Comparison of ENCODE assay signal across 16 mouse cellular contexts in genomic region chr1:51115761-51116160, GRCm38 (mm10).
DNase-seq lines count a peak whose midpoint lies in the region; ATAC-seq lines count a peak whose summit lies in the region.
"Had no signal": no experiment of that assay in that cellular context is flagged by ENCODE, and none has a peak within 500 bp of the region (broad histone marks: within the 10 kb centered on the region; RNA-seq: fewer than 3 reads in every experiment).

No protein-coding gene starts in this region.

- DNase-seq in frontal cortex, postnatal 10 days (ENCODE audit: low spot score in 2 of 2): no peak
- peak; percentile 25 to 60 for DNase-seq in left cerebral cortex, adult 18-20 months (ENCODE audit: low spot score in 2 of 2)
- DNase-seq in left cerebral cortex, postnatal 10 days (ENCODE audit: extremely low spot score in 1 of 2, low spot score in 2 of 2): no peak
- peak; percentile 81 for DNase-seq in brain, adult 2 months (ENCODE audit: low read depth, low spot score)
- DNase-seq in left cerebral cortex, postnatal 14 days (ENCODE audit: low spot score in 2 of 2): peak; percentile 20 to 37
- no peak for DNase-seq in ovary, postnatal 36 days (ENCODE audit: low spot score)
- DNase-seq in cerebellum, postnatal 14 days: no peak
- DNase-seq: adrenal gland, postnatal 10 days; cerebellum, adult 11-12 months; cerebellum, adult 9-10 months; cerebellum, postnatal 36 days; gastrocnemius, postnatal 36 days; heart, adult 11 months; heart, postnatal 36 days had no signal

- intact Hi-C loops in left cerebral cortex, postnatal 10 days (cut with DNase I): no loop called here
- intact Hi-C loops in left cerebral cortex, postnatal 14 days (cut with DNase I): no loop called here

- ATAC-seq in frontal cortex, adult (ENCODE audit: low TSS enrichment): peak; percentile 90
- ATAC-seq: forebrain, embryonic 14.5 days had no signal

Comparison
In these comparisons a context has a peak if more than half of its experiments do, and no peak if none do; other contexts are left out.
1. DNase-seq: peak in left cerebral cortex, adult 18-20 months (2 of 2), brain, adult 2 months (single experiment) and left cerebral cortex, postnatal 14 days (2 of 2); none in frontal cortex, postnatal 10 days (0 of 2), left cerebral cortex, postnatal 10 days (0 of 2), ovary, postnatal 36 days (single experiment) and cerebellum, postnatal 14 days (0 of 2).